8 mouse cellular contexts compared by ENCODE assay signal in genomic region chr8:13132220-13132619, GRCm38 (mm10). TPM values are rescaled to one million over a fixed set of nuclear protein-coding genes. Genes with fewer than 3 reads are reported as not detected.
DNase-seq lines count a peak whose midpoint lies in the region; ATAC-seq and TF ChIP-seq lines count a peak whose summit lies in the region.
"Not testable (repeated sequence)": the region's sequence is repeated elsewhere in the genome, so short reads cannot be mapped to it uniquely, and the experiment has no call there.

No protein-coding gene starts in this region.

- DNase-seq in G1E (ENCODE audit: low spot score): not testable (repeated sequence)
- DNase-seq in c-Kit-positive CD71-negative TER-119-negative erythroid progenitor cells, embryonic 14.5 days (ENCODE audit: low read depth): peak; percentile 64
- DNase-seq in layer of hippocampus, adult 9-10 months (ENCODE audit: low spot score): peak; percentile 46
- peak; percentile 57 for DNase-seq in lung, postnatal 25 days (ENCODE audit: low spot score)
- DNase-seq in right cerebral cortex, adult 18-20 months: peak; percentile 58
- DNase-seq in urinary bladder, postnatal 25 days (ENCODE audit: low spot score): peak; percentile 30

- not testable (repeated sequence) for H3K9me3 ChIP-seq in G1E (replicated peaks)

- not testable (repeated sequence) for H3K27me3 ChIP-seq in G1E (ENCODE audit: insufficient read depth, low read length)

- 0 out of 2 replicates have a peak, but pooled peaks have one; percentile 28 for TF ChIP-seq CTCF in G1E (IDR thresholded peaks at IDR 0.05; ENCODE audit: low read depth, low read length)

- H3K4me3 ChIP-seq in G1E (ENCODE audit: low read depth, low read length): not testable (repeated sequence)

- H3K36me3 ChIP-seq in G1E (replicated peaks): peaks cover 94% of the 10 kb centered on the region

- H3K4me1 ChIP-seq in G1E (ENCODE audit: insufficient read depth, low read depth, low read length): not testable (repeated sequence)

- not testable (repeated sequence) for ATAC-seq in G1E (ENCODE audit: extremely low read depth, insufficient number of reproducible peaks, low FRiP score, poor library complexity, severe bottlenecking)
- peak; percentile 85 for ATAC-seq in erythroblast, adult 5-6 weeks (replicated peaks; ENCODE audit: low FRiP score, poor library complexity, severe bottlenecking)
- ATAC-seq in hematopoietic stem cell, adult 5-6 weeks (replicated peaks in 1 of 2; ENCODE audit: insufficient read depth in 1 of 2, low FRiP score in 2 of 2, low TSS enrichment in 1 of 2, low read depth in 1 of 2, poor library complexity in 2 of 2, severe bottlenecking in 2 of 2): peak; percentile 51 to 56; a peak in 1 of 4 replicates

RNA-seq across cellular contexts. Expression of gene Lamp1, which starts 26.7 kb away (rescaled TPM):
- total RNA-seq in G1E (2014; fragmentation: Nextera tagmentation) (206 and 208 TPM in 2 replicates), G1E (2017) (458 and 554 TPM in 2 replicates)
- polyA plus RNA-seq in G1E (2012): 150 and 233 TPM in 2 replicates
- total RNA-seq in erythroblast, adult 5-6 weeks (2015; ENCODE audit: low replicate concordance): 101 and 131 TPM in 2 replicates
- 103 and 130 TPM in 2 replicates for total RNA-seq in erythroblast, adult 5-6 weeks (2017; ENCODE audit: low replicate concordance)
- total RNA-seq in hematopoietic stem cell, adult 5-6 weeks (2017): 138 and 151 TPM in 2 replicates

RNA-seq across cellular contexts. Expression of gene Cul4a, which starts 26.8 kb away (rescaled TPM):
- total RNA-seq in G1E (2014; fragmentation: Nextera tagmentation) (122 and 167 TPM in 2 replicates), G1E (2017) (113 and 115 TPM in 2 replicates)
- 43.4 and 54.1 TPM in 2 replicates for polyA plus RNA-seq in G1E (2012)
- 390 and 405 TPM in 2 replicates for total RNA-seq in erythroblast, adult 5-6 weeks (2015; ENCODE audit: low replicate concordance)
- 552 and 664 TPM in 2 replicates for total RNA-seq in erythroblast, adult 5-6 weeks (2017; ENCODE audit: low replicate concordance)
- total RNA-seq in hematopoietic stem cell, adult 5-6 weeks (2017): 99.8 and 127 TPM in 2 replicates

RNA-seq across cellular contexts. Expression of gene Pcid2, which starts 27.0 kb away (rescaled TPM):
- total RNA-seq in G1E (2014; fragmentation: Nextera tagmentation): 21.6 and 26.3 TPM in 2 replicates
- total RNA-seq in G1E (2017): 19.6 and 22.2 TPM in 2 replicates
- 9.8 and 11.6 TPM in 2 replicates for polyA plus RNA-seq in G1E (2012)
- 7.5 and 8.6 TPM in 2 replicates for total RNA-seq in erythroblast, adult 5-6 weeks (2015; ENCODE audit: low replicate concordance)
- 7.8 and 12.1 TPM in 2 replicates for total RNA-seq in erythroblast, adult 5-6 weeks (2017; ENCODE audit: low replicate concordance)
- total RNA-seq in hematopoietic stem cell, adult 5-6 weeks (2017): 20.8 and 36.3 TPM in 2 replicates
